ENCODE assay signal across 20 mouse cellular contexts in the genomic region with DNA sequence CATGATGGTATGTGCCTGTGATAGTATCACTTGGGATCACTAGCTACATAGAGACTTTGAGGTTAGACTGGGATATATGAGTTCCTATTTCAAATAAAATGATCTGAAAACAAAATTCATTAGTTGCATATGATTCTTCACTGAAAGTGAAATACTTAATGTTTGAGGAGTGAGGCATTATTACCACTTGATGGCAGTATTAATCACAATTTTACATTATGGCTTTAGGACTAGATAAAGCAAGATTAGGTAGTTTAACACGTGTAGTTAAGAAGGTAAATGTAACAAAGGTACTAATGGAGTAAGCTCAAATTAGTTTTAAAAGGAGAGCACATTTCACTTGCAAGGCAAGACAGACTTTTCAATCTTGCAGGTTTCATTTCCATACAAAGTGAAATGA. TPM values are rescaled to one million over a fixed set of nuclear protein-coding genes. Genes with fewer than 3 reads are reported as not detected.
DNase-seq lines count a peak whose midpoint lies in the region; ATAC-seq and TF ChIP-seq lines count a peak whose summit lies in the region.
"Had no signal": no experiment of that assay in that cellular context is flagged by ENCODE, and none has a peak within 500 bp of the region (broad histone marks: within the 10 kb centered on the region; RNA-seq: fewer than 3 reads in every experiment).

No protein-coding gene starts in this region.

- H3K9me3 ChIP-seq in hindbrain, embryonic 11.5 days (ENCODE audit: control insufficient read depth, low read length) = no peaks in the 10 kb centered on the region
- no peaks in the 10 kb centered on the region for H3K9me3 ChIP-seq in hindbrain, embryonic 13.5 days
- H3K9me3 ChIP-seq: limb, embryonic 13.5 days; stomach, embryonic 15.5 days had no signal

- H3K27me3 ChIP-seq in hindbrain, embryonic 11.5 days (ENCODE audit: control insufficient read depth, insufficient read depth, low read length) = no peaks in the 10 kb centered on the region
- no peaks in the 10 kb centered on the region for H3K27me3 ChIP-seq in hindbrain, embryonic 13.5 days
- no peaks in the 10 kb centered on the region for H3K27me3 ChIP-seq in cerebellum, adult 2 months (ENCODE audit: control insufficient read depth, insufficient read depth, low read length)
- H3K27me3 ChIP-seq: limb, embryonic 13.5 days; stomach, embryonic 15.5 days had no signal

- no peaks in the 10 kb centered on the region for H3K4me1 ChIP-seq in hindbrain, embryonic 11.5 days (replicated peaks; ENCODE audit: control insufficient read depth, insufficient read depth, low read length)
- no peaks in the 10 kb centered on the region for H3K4me1 ChIP-seq in hindbrain, embryonic 13.5 days (replicated peaks)
- H3K4me1 ChIP-seq in cerebellum, adult 2 months (ENCODE audit: control insufficient read depth, insufficient read depth, low read length) = no peaks in the 10 kb centered on the region
- H3K4me1 ChIP-seq: limb, embryonic 13.5 days; stomach, embryonic 15.5 days had no signal

- peak; percentile 3 for DNase-seq in hindbrain, embryonic 11.5 days (ENCODE audit: low spot score)
- DNase-seq in 3T3-L1 (ENCODE audit: low read depth, low spot score) = peak; percentile 30
- peak; percentile 6 for DNase-seq in CD4-positive helper T cell, adult 2 months (ENCODE audit: low read depth, low spot score)
- peak; percentile 25 for DNase-seq in induced T-regulatory cell, adult 2 months (ENCODE audit: low read depth)
- no peak for DNase-seq in adrenal gland, adult 8-10 months
- DNase-seq in adrenal gland, postnatal 4 days (ENCODE audit: low spot score in 2 of 2) = no peak
- DNase-seq in cerebellum, adult 2 months = no peak
- DNase-seq: adrenal gland, postnatal 36 days; cerebellum, adult 11-12 months; heart, postnatal 36 days; kidney, adult 18-20 months; liver, postnatal 0 days; right cerebral cortex, postnatal 25 days; thymus, postnatal 14 days had no signal

- no peak overlapping the region for H3K4me2 ChIP-seq in hindbrain, embryonic 11.5 days (replicated peaks; ENCODE audit: low read depth, low read length)
- H3K4me2 ChIP-seq in hindbrain, embryonic 13.5 days = no peak overlapping the region
- H3K4me2 ChIP-seq: heart, embryonic 11.5 days; limb, embryonic 13.5 days; stomach, embryonic 15.5 days had no signal

- no peak for TF ChIP-seq POLR2A in cerebellum, adult 2 months (IDR thresholded peaks at IDR 0.05; ENCODE audit: borderline replicate concordance, insufficient read depth, low read length)

- ATAC-seq in hindbrain, embryonic 11.5 days (ENCODE audit: low FRiP score) = no peak
- ATAC-seq in hindbrain, embryonic 13.5 days (ENCODE audit: low FRiP score) = no peak
- ATAC-seq: liver, postnatal 0 days had no signal

- H3K36me3 ChIP-seq in hindbrain, embryonic 11.5 days (ENCODE audit: control insufficient read depth, insufficient read depth, low read length) = no peaks in the 10 kb centered on the region
- peaks cover 28% of the 10 kb centered on the region for H3K36me3 ChIP-seq in hindbrain, embryonic 13.5 days

- no peak overlapping the region for H3K4me3 ChIP-seq in hindbrain, embryonic 11.5 days (ENCODE audit: low read depth, low read length)
- H3K4me3 ChIP-seq in hindbrain, embryonic 13.5 days = no peak overlapping the region
- H3K4me3 ChIP-seq in cerebellum, adult 2 months (replicated peaks; ENCODE audit: insufficient read depth, low read depth, low read length) = no peak overlapping the region
- H3K4me3 ChIP-seq: erythroblast, embryonic 14.5 days; limb, embryonic 13.5 days; myocyte; stomach, embryonic 15.5 days had no signal

- TF ChIP-seq CTCF in cerebellum, adult 2 months (IDR thresholded peaks at IDR 0.05; ENCODE audit: borderline replicate concordance, insufficient read depth, low read depth, low read length) = no peak

- H3K9ac ChIP-seq in hindbrain, embryonic 11.5 days (ENCODE audit: low read depth, low read length) = no peak overlapping the region
- H3K9ac ChIP-seq in hindbrain, embryonic 13.5 days = no peak overlapping the region
- H3K9ac ChIP-seq: limb, embryonic 13.5 days; liver, postnatal 0 days; stomach, embryonic 15.5 days had no signal

- no peak overlapping the region for H3K27ac ChIP-seq in hindbrain, embryonic 11.5 days (ENCODE audit: low read depth, low read length)
- H3K27ac ChIP-seq in hindbrain, embryonic 13.5 days = no peak overlapping the region
- no peak overlapping the region for H3K27ac ChIP-seq in cerebellum, adult 2 months (ENCODE audit: insufficient read depth, low read length)
- H3K27ac ChIP-seq: limb, embryonic 13.5 days; stomach, embryonic 15.5 days had no signal

- 71% methylated on average over 1 of the region's 1 CpGs for WGBS in hindbrain, embryonic 11.5 days
- WGBS in hindbrain, embryonic 13.5 days = 82% methylated on average over 1 of the region's 1 CpGs
- WGBS in cerebellum, adult 2 months = 50% methylated on average over 1 of the region's 1 CpGs

RNA-seq across cellular contexts. Expression of a gene that starts 24.1 kb away (rescaled TPM):
- 61.6 and 70.2 TPM in 2 replicates for polyA plus RNA-seq in hindbrain, embryonic 11.5 days (2014; fragmentation: Nextera tagmentation; extraction: Ambion mirVana)
- polyA plus RNA-seq in hindbrain, embryonic 13.5 days (2015; fragmentation: Nextera tagmentation; extraction: Ambion mirVana) = 16.6 and 18.6 TPM in 2 replicates
- total RNA-seq in adrenal gland, adult 8-10 months (2022) = 1 to 10 TPM in 3 of 4 experiments, under 1 TPM in 1; 0.80 to 2.4 (median 1.4) TPM
- total RNA-seq in adrenal gland, postnatal 4 days (2021) = 10 to 100 TPM; 10.8 to 11.0 TPM
- 1.0 TPM in 2 replicates for polyA plus RNA-seq in cerebellum, adult 2 months (2012; rRNA removed)

RNA-seq across cellular contexts. Expression of a gene that starts 24.3 kb away (rescaled TPM):
- 13.2 and 13.4 TPM in 2 replicates for polyA plus RNA-seq in hindbrain, embryonic 11.5 days (2014; fragmentation: Nextera tagmentation; extraction: Ambion mirVana)
- 9.0 and 9.6 TPM in 2 replicates for polyA plus RNA-seq in hindbrain, embryonic 13.5 days (2015; fragmentation: Nextera tagmentation; extraction: Ambion mirVana)
- 10 to 100 TPM; 12.2 to 15.9 (median 13.9) TPM for total RNA-seq in adrenal gland, adult 8-10 months (2022)
- 10 to 100 TPM; 21.5 to 21.6 TPM for total RNA-seq in adrenal gland, postnatal 4 days (2021)
- 9.1 and 9.2 TPM in 2 replicates for polyA plus RNA-seq in cerebellum, adult 2 months (2012; rRNA removed)

RNA-seq across cellular contexts. Expression of a gene that starts 25.7 kb away (rescaled TPM):
- 28.1 and 28.7 TPM in 2 replicates for polyA plus RNA-seq in hindbrain, embryonic 11.5 days (2014; fragmentation: Nextera tagmentation; extraction: Ambion mirVana)
- polyA plus RNA-seq in hindbrain, embryonic 13.5 days (2015; fragmentation: Nextera tagmentation; extraction: Ambion mirVana) = 33.6 and 34.2 TPM in 2 replicates
- 10 to 100 TPM; 19.9 to 23.3 (median 22.0) TPM for total RNA-seq in adrenal gland, adult 8-10 months (2022)
- total RNA-seq in adrenal gland, postnatal 4 days (2021) = 10 to 100 TPM; 25.4 to 28.6 TPM
- polyA plus RNA-seq in cerebellum, adult 2 months (2012; rRNA removed) = 31.5 and 33.9 TPM in 2 replicates

RNA-seq across cellular contexts. Expression of a gene that starts 26.0 kb away (rescaled TPM):
- polyA plus RNA-seq in hindbrain, embryonic 11.5 days (2014; fragmentation: Nextera tagmentation; extraction: Ambion mirVana) = 85.4 and 87.8 TPM in 2 replicates
- 66.3 and 68.2 TPM in 2 replicates for polyA plus RNA-seq in hindbrain, embryonic 13.5 days (2015; fragmentation: Nextera tagmentation; extraction: Ambion mirVana)
- 10 to 100 TPM; 60.2 to 76.6 (median 62.1) TPM for total RNA-seq in adrenal gland, adult 8-10 months (2022)
- 10 to 100 TPM; 48.1 to 49.4 TPM for total RNA-seq in adrenal gland, postnatal 4 days (2021)
- polyA plus RNA-seq in cerebellum, adult 2 months (2012; rRNA removed) = 30.4 and 31.5 TPM in 2 replicates

Comparison
In these comparisons a context has a peak if more than half of its experiments do, and no peak if none do; other contexts are left out.
1. DNase-seq: peak in hindbrain, embryonic 11.5 days (single experiment), 3T3-L1 (single experiment), CD4-positive helper T cell, adult 2 months (single experiment) and induced T-regulatory cell, adult 2 months (single experiment); none in adrenal gland, adult 8-10 months (single experiment), adrenal gland, postnatal 4 days (0 of 2) and cerebellum, adult 2 months (0 of 2).